Mouse (Mus musculus): Measurements from ENCODE around the gene Spata9. TPM values are rescaled to one million over a fixed set of nuclear protein-coding genes. Genes with fewer than 3 reads are reported as not detected.
"Not testable (repeated sequence)": the region's sequence is repeated elsewhere in the genome, so short reads cannot be mapped to it uniquely, and the experiment has no call there.

Gene Spata9
- polyA plus RNA-seq (2012; rRNA removed) = not detected in 2 replicates

DNA sequence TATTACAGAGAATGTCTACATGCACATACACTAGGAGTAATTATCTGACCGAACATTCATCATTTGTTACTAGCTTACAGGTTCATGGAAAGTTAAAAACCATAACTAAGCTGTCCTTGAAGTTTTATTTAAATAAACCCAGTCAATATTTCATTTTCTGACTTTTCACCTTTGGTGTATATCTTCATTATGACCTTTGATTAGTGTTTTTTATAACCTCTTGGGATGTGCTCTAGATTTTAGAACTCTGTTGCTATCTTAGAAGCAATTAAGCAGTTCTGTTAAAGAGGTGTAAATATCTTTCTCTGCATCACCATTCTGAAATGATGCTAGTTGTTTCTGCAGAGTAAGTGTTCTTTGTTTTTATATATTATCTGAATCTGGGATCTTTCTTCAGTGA lies at the start of gene Spata9:
Gene Spata9, plus strand, starts transcription at position 301 of the 400 bp plus-strand sequence.
- DNase-seq = no peak
- no peak within 1 kb of the TSS for H3K4me3 ChIP-seq (replicated peaks; ENCODE audit: extremely low read depth, low read depth, low read length)
- H3K4me1 ChIP-seq (ENCODE audit: control insufficient read depth, insufficient read depth, low read length) = no peaks in the 10 kb centered on the region
- TF ChIP-seq CTCF (IDR thresholded peaks at IDR 0.05; ENCODE audit: insufficient read depth, low read length) (no peak), POLR2A (IDR thresholded peaks at IDR 0.05; ENCODE audit: borderline replicate concordance, extremely low read depth, low read depth, low read length) (no peak)
- 73% methylated on average over 1 of the region's 1 CpGs for WGBS

DNA sequence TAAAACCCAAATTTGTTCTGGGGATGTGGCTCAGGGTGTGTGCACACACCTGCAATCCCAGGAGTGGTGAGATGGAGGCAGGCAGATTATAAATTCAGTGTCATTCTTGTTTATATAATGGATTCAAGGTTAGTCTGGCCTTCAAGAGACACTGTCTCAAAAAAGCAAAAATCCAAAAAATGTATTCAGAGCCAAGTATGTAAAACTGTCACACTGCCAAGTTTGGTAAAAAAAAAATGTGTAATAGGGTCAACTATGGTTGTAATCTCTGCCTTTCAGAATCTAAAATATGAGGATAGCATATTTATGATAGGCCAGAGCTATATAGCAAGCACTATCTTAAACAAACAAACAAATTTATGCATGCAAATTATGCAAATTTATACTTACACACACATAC lies 39.0 kb upstream of the Spata9 start:
- no peak for TF ChIP-seq CTCF (IDR thresholded peaks at IDR 0.05; ENCODE audit: insufficient read depth, low read length)
- no peak for TF ChIP-seq POLR2A (IDR thresholded peaks at IDR 0.05; ENCODE audit: borderline replicate concordance, extremely low read depth, low read depth, low read length)
- Histone ChIP-seq H3K4me3 (replicated peaks; ENCODE audit: extremely low read depth, low read depth, low read length) (no peak overlapping the region), H3K4me1 (ENCODE audit: control insufficient read depth, insufficient read depth, low read length) (no peaks in the 10 kb centered on the region)
- DNase-seq = no peak

DNA sequence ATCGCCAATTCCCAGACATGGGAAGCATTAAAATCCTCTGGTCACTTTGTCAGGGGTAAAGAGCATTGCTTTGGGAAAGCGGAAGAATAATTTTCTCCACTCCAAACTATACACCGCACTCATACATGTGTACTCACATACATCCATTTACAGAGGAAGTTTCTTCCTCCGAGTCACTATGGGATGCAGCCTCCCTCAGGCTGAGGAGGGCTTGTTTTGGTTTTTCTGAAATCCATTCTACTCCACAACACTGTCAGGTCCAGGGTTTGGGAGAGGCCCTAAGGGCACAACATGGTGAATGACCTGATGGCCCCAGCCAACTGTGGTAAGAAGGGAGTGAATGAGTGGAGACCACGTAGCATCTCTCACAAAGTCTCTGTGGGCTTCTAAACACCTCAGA lies 37.9 kb upstream of the Spata9 start:
- H3K4me3 ChIP-seq (replicated peaks; ENCODE audit: extremely low read depth, low read depth, low read length); DNase-seq; H3K4me1 ChIP-seq (ENCODE audit: control insufficient read depth, insufficient read depth, low read length): not testable (repeated sequence)
- 96% methylated on average over 5 of the region's 5 CpGs for WGBS

DNA sequence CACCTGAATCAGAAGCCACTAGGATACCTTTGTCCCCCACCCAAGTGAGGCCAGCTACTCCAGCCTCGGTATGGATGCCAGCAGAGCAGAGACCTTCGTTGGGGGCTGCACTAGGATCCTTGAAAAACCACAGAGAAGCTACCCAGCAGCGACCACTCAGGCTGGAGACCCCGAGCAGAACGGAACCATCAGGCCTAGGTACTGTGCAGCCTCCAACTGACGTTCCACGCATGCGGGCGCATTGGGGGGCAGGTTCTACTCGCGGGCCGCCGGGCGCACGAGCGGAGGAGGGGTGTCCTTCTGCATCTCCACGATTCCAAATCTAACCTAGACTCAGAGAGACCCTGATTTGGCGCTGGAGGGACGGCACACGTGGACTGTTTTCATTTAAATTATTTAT lies 36.9 kb upstream of the Spata9 start:
- WGBS = 94% methylated on average over 20 of the region's 20 CpGs
- no peak for DNase-seq
- TF ChIP-seq POLR2A (IDR thresholded peaks at IDR 0.05; ENCODE audit: borderline replicate concordance, extremely low read depth, low read depth, low read length) = no peak

DNA sequence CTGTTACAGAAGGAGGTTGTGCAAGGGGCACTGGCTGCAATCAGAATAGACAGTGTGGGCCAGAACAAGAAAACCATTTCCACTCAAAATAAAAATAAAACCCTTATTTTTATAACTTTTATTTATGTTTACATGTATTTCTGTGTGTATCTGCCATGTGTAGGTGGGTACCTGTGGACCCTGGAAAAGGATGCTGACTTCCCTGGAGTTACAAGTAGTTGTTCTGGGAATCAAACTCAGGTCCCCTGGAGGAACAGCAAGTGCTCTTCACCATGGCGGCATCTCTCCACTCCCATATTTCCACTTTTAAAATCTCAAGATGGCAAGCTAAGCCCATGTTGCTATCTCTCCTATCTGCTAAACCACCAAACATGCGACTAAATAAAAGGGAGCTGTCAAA lies 36.3 kb upstream of the Spata9 start:
- H3K4me1 ChIP-seq (ENCODE audit: control insufficient read depth, insufficient read depth, low read length) = no peaks in the 10 kb centered on the region
- no peak for TF ChIP-seq CTCF (IDR thresholded peaks at IDR 0.05; ENCODE audit: insufficient read depth, low read length)
- TF ChIP-seq POLR2A (IDR thresholded peaks at IDR 0.05; ENCODE audit: borderline replicate concordance, extremely low read depth, low read depth, low read length) = no peak
- DNase-seq = no peak
- WGBS = 69% methylated on average over 2 of the region's 2 CpGs
- no peak overlapping the region for H3K4me3 ChIP-seq (replicated peaks; ENCODE audit: extremely low read depth, low read depth, low read length)

More for the DNA sequence above, 36.9 kb upstream of the Spata9 start:
- Histone ChIP-seq H3K4me3 (replicated peaks; ENCODE audit: extremely low read depth, low read depth, low read length) (no peak overlapping the region), H3K4me1 (ENCODE audit: control insufficient read depth, insufficient read depth, low read length) (no peaks in the 10 kb centered on the region)

DNA sequence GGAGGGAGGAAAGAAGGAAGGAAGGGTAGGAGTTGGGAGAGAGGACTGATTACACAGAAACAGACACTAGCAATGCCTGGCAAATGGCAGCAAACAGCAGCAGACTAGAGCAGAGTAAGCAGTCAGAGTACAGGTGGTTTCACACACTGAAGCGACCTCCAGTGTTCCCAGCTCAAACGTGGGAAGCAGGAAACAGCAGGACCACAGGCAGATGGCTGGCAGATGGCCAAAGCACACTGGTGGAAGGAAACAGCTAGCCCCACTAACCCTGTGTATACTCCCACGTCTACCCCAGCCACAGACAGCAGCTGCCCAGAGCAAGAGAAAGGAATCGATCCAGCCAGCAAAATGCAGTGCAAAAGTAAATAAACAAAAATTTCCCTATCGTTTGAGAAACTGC lies 35.9 kb upstream of the Spata9 start:
- H3K4me1 ChIP-seq (ENCODE audit: control insufficient read depth, insufficient read depth, low read length) = no peaks in the 10 kb centered on the region
- DNase-seq = no peak
- no peak for TF ChIP-seq POLR2A (IDR thresholded peaks at IDR 0.05; ENCODE audit: borderline replicate concordance, extremely low read depth, low read depth, low read length)
- TF ChIP-seq CTCF (IDR thresholded peaks at IDR 0.05; ENCODE audit: insufficient read depth, low read length) = no peak
- WGBS = 11% methylated on average over 5 of the region's 5 CpGs
- H3K4me3 ChIP-seq (replicated peaks; ENCODE audit: extremely low read depth, low read depth, low read length) = no peak overlapping the region

DNA sequence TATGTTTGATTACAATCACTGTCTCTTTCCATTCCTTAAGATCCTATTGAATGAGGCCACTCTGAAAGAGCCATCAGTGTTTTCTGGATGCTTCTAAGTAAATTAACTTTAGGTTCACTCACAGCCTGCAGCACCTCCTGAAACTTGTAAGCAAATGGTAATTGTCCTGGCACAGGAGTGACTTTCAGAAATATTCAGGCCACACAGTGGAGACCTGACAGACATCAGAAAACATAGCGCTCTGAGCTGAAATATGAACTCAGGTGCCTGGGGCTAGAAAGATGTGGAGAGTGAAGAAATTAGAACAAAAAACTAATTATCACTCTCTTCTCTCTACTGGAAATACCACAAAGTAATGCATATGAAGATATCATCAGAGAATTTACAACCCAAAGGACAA lies 33.7 kb upstream of the Spata9 start:
- Histone ChIP-seq H3K4me3 (replicated peaks; ENCODE audit: extremely low read depth, low read depth, low read length) (no peak overlapping the region), H3K4me1 (ENCODE audit: control insufficient read depth, insufficient read depth, low read length) (no peaks in the 10 kb centered on the region)
- WGBS = 94% methylated on average over 1 of the region's 1 CpGs
- no peak for DNase-seq
- TF ChIP-seq POLR2A (IDR thresholded peaks at IDR 0.05; ENCODE audit: borderline replicate concordance, extremely low read depth, low read depth, low read length) (no peak), CTCF (IDR thresholded peaks at IDR 0.05; ENCODE audit: insufficient read depth, low read length) (no peak)

DNA sequence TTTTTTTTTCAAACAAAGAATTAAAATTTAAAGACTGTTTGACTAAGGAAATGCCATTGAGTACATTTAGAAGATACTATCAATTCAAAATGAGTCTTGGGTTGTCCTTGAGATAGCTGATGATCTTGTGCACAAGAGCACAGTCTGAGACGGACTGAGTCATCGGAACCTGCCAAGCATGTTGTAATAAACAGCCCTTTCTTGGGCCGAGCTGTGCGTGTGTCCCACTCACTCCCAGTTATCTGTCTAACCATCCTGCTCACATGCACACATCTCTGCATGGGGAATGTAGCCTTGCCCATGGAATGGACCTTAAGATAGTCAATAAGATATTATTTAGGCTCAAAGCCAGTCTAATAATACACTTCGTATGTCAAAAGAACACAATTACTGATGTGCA lies 28.1 kb upstream of the Spata9 start:
- TF ChIP-seq CTCF (IDR thresholded peaks at IDR 0.05; ENCODE audit: insufficient read depth, low read length) (no peak), POLR2A (IDR thresholded peaks at IDR 0.05; ENCODE audit: borderline replicate concordance, extremely low read depth, low read depth, low read length) (no peak)
- H3K4me3 ChIP-seq (replicated peaks; ENCODE audit: extremely low read depth, low read depth, low read length) = no peak overlapping the region
- WGBS = 91% methylated on average over 5 of the region's 5 CpGs
- H3K4me1 ChIP-seq (ENCODE audit: control insufficient read depth, insufficient read depth, low read length) = no peaks in the 10 kb centered on the region; the same call in none of the 2 replicates
- DNase-seq = no peak

DNA sequence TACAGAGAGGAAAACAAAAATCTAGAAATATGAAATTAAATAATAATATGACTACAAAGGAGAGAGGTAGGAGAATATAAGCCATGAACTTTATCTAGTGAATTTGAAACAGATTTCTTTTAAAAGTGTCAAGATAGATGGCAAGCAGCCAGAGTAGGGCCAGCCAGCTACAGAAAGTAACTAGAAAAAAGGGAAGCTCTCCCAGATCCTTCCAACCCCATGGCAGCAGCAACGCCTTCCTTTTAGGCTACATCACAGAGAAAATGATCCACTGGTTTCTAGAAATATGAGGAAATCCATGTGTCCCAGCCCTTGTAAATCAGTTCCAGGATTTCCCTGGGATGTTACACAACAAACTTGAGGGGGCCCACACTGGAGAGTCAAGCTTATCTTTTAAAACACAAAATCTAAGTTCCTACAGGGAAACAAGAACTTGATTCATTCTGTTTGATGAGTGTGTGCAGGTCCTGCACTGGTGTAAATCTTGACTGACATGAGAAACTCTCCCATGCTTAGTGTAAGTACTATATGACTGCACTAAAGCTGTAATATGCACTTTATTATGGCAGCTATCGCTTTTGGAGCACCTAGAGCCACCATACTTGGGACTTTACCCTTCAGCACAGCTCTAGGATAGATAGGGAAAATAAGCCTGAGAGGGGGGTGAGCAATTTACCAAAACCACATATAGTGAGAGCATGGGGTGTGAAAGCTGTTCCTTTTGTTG lies 26.0 kb upstream of the Spata9 start:
- no peak overlapping the region for H3K4me3 ChIP-seq (replicated peaks; ENCODE audit: extremely low read depth, low read depth, low read length)
- no peak for DNase-seq
- 83% methylated on average over 2 of the region's 2 CpGs for WGBS

DNA sequence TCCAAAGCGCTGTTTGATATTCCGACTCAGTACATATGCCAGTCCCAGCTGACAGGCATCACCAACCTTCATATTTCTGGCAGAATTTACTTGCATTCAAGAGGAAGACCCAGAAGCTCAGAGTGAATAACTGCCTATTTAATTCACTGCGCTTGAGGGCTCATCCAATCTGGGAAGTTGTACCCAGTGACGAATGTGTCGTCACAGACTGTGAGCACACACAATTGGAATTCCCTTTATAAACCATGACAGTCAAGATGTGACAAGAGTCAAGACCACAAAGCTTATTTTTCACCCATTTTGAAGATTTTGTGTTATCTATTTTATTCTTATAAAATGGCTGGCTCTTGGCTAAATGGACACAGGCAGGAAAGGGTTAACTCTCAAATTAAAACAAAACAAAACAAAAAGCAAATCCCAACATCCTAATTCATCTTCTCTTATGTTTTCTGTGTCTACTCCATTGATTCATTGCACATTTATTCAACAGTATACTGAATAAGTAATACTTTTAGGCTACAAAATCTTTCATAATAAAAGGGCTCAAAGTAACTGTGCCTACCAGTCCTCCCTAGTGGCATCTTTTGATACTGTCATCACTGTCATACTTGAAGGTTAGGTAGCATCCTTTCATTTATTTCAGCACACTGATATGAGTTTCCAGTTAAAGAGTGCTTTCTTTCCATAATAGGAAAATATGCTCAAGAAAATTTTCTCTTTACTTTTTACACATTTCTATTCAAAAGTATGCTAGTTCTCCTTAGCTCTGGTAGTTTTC lies 25.2 kb upstream of the Spata9 start:
- no peak for DNase-seq
- Histone ChIP-seq H3K4me3 (replicated peaks; ENCODE audit: extremely low read depth, low read depth, low read length) (no peak overlapping the region), H3K4me1 (ENCODE audit: control insufficient read depth, insufficient read depth, low read length) (peaks cover 2% of the 10 kb centered on the region)
- 93% methylated on average over 5 of the region's 5 CpGs for WGBS
- TF ChIP-seq POLR2A (IDR thresholded peaks at IDR 0.05; ENCODE audit: borderline replicate concordance, extremely low read depth, low read depth, low read length) (no peak), CTCF (IDR thresholded peaks at IDR 0.05; ENCODE audit: insufficient read depth, low read length) (no peak)

More for the DNA sequence above, 26.0 kb upstream of the Spata9 start:
- peaks cover 2% of the 10 kb centered on the region for H3K4me1 ChIP-seq (ENCODE audit: control insufficient read depth, insufficient read depth, low read length)
- TF ChIP-seq CTCF (IDR thresholded peaks at IDR 0.05; ENCODE audit: insufficient read depth, low read length) = no peak

Measured in lung, adult 2 months (tissue).